In genomic region chr5:110735606-110736005, GRCm38 (mm10) we compare ENCODE assay signal across 26 mouse cellular contexts. TPM values are rescaled to one million over a fixed set of nuclear protein-coding genes. Genes with fewer than 3 reads are reported as not detected.
A peak's percentile ranks its signal among the peaks of the same experiment; 100 is the strongest.
DNase-seq lines count a peak whose midpoint lies in the region; ATAC-seq lines count a peak whose summit lies in the region.
"Had no signal": no experiment of that assay in that cellular context is flagged by ENCODE, and none has a peak within 500 bp of the region (broad histone marks: within the 10 kb centered on the region; RNA-seq: fewer than 3 reads in every experiment).

No protein-coding gene starts in this region.

- WGBS in hindbrain, embryonic 12.5 days, result 86% methylated on average over 1 of the region's 1 CpGs

- no peaks in the 10 kb centered on the region for H3K27me3 ChIP-seq in hindbrain, embryonic 12.5 days
- H3K27me3 ChIP-seq: CH12.LX; embryonic facial prominence, embryonic 13.5 days; embryonic facial prominence, embryonic 15.5 days; forebrain, embryonic 12.5 days; Patski had no signal

- peak; percentile 58 for DNase-seq in CD4-positive helper T cell, adult 2 months (ENCODE audit: low read depth, low spot score)
- peak; percentile 50 for DNase-seq in induced T-regulatory cell, adult 2 months (ENCODE audit: low read depth)
- DNase-seq in layer of hippocampus, adult 8-10 months (ENCODE audit: low spot score in 2 of 2), result no peak
- DNase-seq: adrenal gland, adult 8-10 months; adrenal gland, postnatal 14 days; adrenal gland, postnatal 36 days; cerebellum, adult 11-12 months; cerebellum, adult 8-10 months; cerebellum, adult 9-11 months; cerebellum, postnatal 14 days; cerebellum, postnatal 36 days; embryo, embryonic 11 days had no signal

- no peak overlapping the region for H3K4me3 ChIP-seq in hindbrain, embryonic 12.5 days
- H3K4me3 ChIP-seq: embryonic facial prominence, embryonic 13.5 days; embryonic facial prominence, embryonic 15.5 days; erythroblast, embryonic 14.5 days; forebrain, embryonic 10.5 days; forebrain, embryonic 12.5 days had no signal

- no peak overlapping the region for H3K4me2 ChIP-seq in hindbrain, embryonic 12.5 days (replicated peaks)
- H3K4me2 ChIP-seq: embryonic facial prominence, embryonic 13.5 days; embryonic facial prominence, embryonic 15.5 days; forebrain, embryonic 12.5 days had no signal

- no peaks in the 10 kb centered on the region for H3K4me1 ChIP-seq in hindbrain, embryonic 12.5 days
- H3K4me1 ChIP-seq: embryonic facial prominence, embryonic 13.5 days; embryonic facial prominence, embryonic 15.5 days; forebrain, embryonic 10.5 days; forebrain, embryonic 12.5 days had no signal

- peaks cover 71% of the 10 kb centered on the region for H3K36me3 ChIP-seq in hindbrain, embryonic 12.5 days

- H3K27ac ChIP-seq in hindbrain, embryonic 12.5 days, result no peak overlapping the region
- H3K27ac ChIP-seq: embryonic facial prominence, embryonic 13.5 days; embryonic facial prominence, embryonic 15.5 days; forebrain, embryonic 10.5 days; forebrain, embryonic 12.5 days had no signal

- no peak overlapping the region for H3K9ac ChIP-seq in hindbrain, embryonic 12.5 days
- H3K9ac ChIP-seq: embryonic facial prominence, embryonic 13.5 days; embryonic facial prominence, embryonic 15.5 days; forebrain, embryonic 12.5 days had no signal

- no peaks in the 10 kb centered on the region for H3K9me3 ChIP-seq in hindbrain, embryonic 12.5 days (replicated peaks)
- H3K9me3 ChIP-seq: embryonic facial prominence, embryonic 13.5 days; embryonic facial prominence, embryonic 15.5 days; forebrain, embryonic 10.5 days; forebrain, embryonic 12.5 days; G1E had no signal

- ATAC-seq in megakaryocyte-erythroid progenitor cell, adult 5-6 weeks (replicated peaks; ENCODE audit: low FRiP score, low TSS enrichment, poor library complexity, severe bottlenecking), result peak; percentile 47
- ATAC-seq in hindbrain, embryonic 12.5 days (ENCODE audit: low FRiP score), result no peak
- ATAC-seq: activated CD4-positive, CD25-positive, alpha-beta regulatory T cell, adult 4 months; CD4-positive, CD25-positive, alpha-beta regulatory T cell, adult 4 months; forebrain, embryonic 14.5 days; forebrain, embryonic 16.5 days; Patski had no signal

RNA-seq across cellular contexts. Expression of gene Ep400, which starts 34.9 kb away (rescaled TPM):
- total RNA-seq in megakaryocyte-erythroid progenitor cell, adult 5-6 weeks (2014; fragmentation: Nextera tagmentation), result 181 and 186 TPM in 2 replicates
- 56.0 and 71.6 TPM in 2 replicates for total RNA-seq in megakaryocyte-erythroid progenitor cell, adult 5-6 weeks (2017)
- 55.4 and 61.4 TPM in 2 replicates for polyA plus RNA-seq in hindbrain, embryonic 12.5 days (2016; fragmentation: Nextera tagmentation; extraction: Ambion mirVana)
- total RNA-seq in layer of hippocampus, adult 8-10 months (2022), result 100 to 1,000 TPM in 3 of 4 experiments, 10 to 100 TPM in 1; 84.2 to 115 (median 114) TPM

RNA-seq across cellular contexts. Expression of gene Pus1, which starts 44.9 kb away (rescaled TPM):
- 57.4 and 74.3 TPM in 2 replicates for total RNA-seq in megakaryocyte-erythroid progenitor cell, adult 5-6 weeks (2014; fragmentation: Nextera tagmentation)
- 82.3 and 102 TPM in 2 replicates for total RNA-seq in megakaryocyte-erythroid progenitor cell, adult 5-6 weeks (2017)
- polyA plus RNA-seq in hindbrain, embryonic 12.5 days (2016; fragmentation: Nextera tagmentation; extraction: Ambion mirVana), result 23.4 and 24.1 TPM in 2 replicates
- 10 to 100 TPM; 18.3 to 22.7 (median 20.2) TPM for total RNA-seq in layer of hippocampus, adult 8-10 months (2022)

Comparison
In these comparisons a context has a peak if more than half of its experiments do, and no peak if none do; other contexts are left out.
1. DNase-seq: peak in CD4-positive helper T cell, adult 2 months (single experiment) and induced T-regulatory cell, adult 2 months (single experiment); none in layer of hippocampus, adult 8-10 months (0 of 2).